Mouse (Mus musculus) heart, postnatal 0 days (tissue): ENCODE results near the gene Haus7.

Experiments used
- CTCF ChIP-seq: IDR thresholded peaks from 2 replicates; pipeline ENCODE4 v1.5.1; 2016; ENCODE audit warnings: antibody characterized with exemption, control low read depth, low read depth
- EP300 ChIP-seq: IDR thresholded peaks from 2 replicates; pipeline ENCODE4 v1.6.1; 2016; ENCODE audit warnings: antibody characterized with exemption, low read depth

DNA sequence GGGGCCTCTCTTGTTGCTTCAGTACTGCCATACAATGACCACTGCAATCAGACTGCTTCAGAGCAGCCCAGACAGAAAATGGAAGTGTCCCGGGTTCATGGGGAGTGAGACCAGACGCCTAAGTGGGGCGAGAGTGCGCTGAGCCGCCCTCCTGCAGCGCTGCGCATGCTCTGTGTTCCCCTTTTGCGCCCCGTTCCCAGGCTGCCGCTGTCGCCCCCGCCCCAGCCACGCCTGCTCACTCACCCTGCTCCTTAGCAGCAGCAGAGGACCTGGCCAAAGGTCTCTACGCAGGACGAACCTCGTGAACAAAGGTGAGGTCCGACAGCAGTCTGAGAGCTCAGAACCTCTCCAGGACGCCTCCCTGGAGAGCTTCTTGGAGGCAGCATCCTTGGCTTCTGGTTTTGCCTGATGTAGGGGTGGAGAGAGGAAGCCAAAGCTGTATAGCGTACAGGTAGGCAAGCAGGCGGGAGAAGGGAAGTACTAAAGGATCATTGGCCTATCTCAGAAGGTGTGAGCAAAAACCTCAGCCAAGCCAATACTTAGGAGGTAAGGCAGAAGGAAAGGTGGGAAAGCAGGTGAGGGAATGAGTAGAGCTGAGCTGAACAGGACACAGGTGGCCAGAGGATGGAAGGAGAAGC is 47.8 kb downstream of the Haus7 start, which contains the start of gene Zfp92:
- TF ChIP-seq EP300 (no peak), CTCF (no peak)
